Mouse (Mus musculus) MN1 (cell line): ENCODE measurements around the gene Sdk1.

ENCODE experiments used
- DNase-seq: peaks from one replicate; pipeline ENCODE4 v3.0.0-alpha.2; 2016; ENCODE audit warnings: low spot score

Sdk1 gene

DNA sequence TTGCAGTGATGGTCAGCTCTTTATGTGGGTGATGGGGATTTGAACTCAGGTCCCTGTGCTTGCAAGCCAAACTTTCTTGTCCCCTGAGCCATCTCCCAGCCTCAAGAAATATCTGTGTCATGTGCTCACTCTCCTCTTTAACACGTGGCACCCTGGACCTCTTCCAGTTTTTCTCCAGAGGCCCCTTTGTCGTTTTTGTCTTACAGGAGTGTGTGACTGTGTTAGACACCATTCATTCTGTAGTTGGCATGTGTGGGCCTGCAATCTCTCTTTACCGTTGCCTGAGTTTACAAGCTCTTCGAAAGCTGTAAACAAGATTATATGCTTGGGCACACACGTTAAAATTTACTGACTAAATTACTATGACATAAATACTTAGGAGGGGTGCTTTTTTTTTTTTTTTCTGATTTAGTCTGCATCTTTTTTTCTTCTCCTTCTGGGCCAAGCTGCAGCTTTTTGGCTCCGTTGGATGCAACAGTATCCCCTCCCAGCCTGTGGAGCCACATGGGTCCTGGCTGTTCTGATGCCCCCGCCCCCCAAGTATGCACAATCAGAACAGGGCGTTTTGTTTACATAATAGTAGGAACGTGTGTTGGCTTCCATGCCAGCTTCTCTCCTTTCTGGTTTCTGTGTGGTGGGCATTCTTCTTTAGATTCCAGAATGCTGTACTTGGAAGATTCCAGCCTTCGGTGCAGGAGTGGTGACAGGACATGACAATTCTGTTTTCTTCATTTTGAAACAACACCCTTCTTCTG is 527.6 kb downstream of the Sdk1 start:
- DNase-seq: no peak

DNA sequence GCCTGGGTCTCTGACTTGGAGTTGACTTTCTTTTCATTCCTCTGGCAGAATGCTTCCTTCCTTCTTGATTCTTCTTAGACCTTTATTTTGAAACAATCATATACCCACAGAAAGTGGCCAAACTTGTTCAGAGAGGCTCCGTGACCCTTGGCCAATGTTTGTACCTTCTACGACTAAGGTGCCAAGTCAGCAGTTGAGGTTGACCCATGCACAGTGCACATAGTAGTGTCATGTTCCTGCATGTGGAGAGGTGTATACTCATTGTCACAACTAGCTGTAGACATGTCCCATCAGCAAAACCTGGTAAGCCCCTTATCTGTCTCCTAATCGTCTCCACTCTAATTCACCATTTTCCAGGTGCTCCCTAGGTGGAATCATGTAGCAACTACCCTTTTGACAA is 530.2 kb downstream of the Sdk1 start:
- DNase-seq: no peak

DNA sequence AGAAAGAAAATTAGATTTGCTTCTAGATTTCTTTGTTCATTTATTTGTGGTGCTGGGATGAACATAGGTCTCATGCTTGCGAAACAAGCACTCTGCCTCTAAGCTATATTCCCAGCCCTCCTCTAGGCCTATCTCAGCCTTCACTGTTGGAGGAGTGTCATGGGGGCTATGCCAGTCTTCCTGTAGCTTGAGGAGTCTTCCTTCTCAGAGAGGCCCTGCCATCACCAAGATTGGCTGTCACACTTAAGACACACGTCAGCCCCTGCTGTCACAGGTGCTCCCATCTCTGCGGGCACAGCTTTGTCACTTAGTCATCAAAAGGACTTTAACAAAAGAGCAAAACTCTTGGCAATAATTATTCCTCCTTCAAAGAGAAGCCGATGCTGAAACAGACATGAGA is 536.9 kb downstream of the Sdk1 start:
- no peak for DNase-seq

DNA sequence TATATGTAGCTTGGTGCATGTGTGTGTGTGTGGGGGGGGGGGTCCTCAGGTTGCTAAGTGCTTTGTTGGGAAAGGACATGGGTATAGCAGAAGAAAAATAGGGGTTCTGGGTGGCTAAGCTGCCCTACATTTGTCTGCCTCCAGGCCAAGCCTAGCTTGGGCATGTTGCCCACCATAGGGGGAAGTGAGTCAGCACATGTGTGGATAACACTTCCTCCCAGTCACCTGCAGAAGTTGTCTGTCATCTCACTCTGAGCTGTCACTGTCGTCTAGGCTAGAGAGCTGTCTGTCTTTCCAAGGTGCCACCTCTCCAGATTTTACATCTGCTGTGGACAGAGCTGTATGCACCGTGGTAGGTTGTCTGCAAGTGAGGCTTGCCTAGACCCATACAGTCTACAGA is 539.9 kb downstream of the Sdk1 start:
- no peak for DNase-seq

DNA sequence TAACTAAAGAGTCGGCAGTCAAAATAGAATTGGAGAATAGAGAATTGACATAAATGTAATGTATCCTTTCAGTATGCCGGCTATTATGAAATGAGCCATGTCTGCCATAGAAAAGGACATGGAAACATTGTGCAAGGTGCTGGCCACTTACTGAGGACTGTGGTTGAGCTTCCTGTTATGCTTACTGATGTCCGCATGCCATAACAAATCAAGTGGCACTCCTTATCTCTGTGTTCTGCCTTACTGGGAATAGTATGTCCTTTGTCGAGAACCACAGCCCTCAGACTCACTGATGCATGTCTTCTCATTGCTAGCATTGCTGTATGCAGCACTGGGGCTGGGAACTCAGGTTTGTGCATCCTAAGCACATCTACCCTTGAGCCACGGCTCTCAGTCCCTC is 541.0 kb downstream of the Sdk1 start:
- DNase-seq: no peak

DNA sequence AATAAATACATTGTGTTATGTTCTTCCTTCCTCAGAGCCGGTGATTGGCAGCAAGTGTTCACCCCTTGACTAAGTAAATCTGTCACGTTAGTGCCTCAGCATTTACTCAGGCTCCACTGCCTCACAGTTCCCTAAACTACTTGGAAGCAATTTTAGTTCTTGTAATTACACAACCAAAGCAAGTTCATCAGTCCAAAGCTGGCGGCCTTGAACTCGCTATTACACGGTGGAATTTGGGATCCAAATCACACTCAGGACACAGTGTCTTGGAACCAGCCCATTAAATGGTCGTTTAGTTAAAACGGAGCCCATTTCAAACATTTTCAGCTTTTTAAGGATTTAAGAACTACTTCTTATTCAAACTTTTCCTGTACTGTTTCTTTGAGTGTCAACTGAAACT is 542.2 kb downstream of the Sdk1 start:
- DNase-seq: no peak

GRCm38 (mm10) chr5:141793926-141794325 is 552.6 kb downstream of the Sdk1 start:
- no peak for DNase-seq

DNA sequence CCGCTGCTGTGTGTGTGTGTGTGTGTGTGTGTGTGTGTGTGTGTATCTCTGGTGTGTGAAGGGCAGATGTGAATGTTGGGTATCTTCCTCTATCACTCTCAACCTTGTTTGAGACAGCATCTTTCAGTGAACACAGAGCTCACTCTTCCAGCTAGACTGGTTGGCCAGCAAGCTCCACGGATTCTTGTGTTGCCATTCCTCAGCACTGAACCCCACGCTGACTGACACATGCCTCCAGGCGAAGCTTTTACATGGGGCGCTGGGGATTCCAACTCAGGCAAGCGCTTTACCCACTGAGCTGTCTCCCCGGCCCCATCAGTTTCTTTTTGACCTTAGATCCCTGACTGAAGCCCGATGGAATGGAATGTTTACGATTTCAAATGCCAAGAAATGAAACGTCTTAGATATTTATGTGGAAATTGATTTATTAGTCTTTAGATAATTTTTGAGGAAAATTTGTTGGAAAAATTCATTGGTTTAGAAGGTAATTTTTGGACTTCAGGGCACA is 582.6 kb downstream of the Sdk1 start:
- no peak for DNase-seq

DNA sequence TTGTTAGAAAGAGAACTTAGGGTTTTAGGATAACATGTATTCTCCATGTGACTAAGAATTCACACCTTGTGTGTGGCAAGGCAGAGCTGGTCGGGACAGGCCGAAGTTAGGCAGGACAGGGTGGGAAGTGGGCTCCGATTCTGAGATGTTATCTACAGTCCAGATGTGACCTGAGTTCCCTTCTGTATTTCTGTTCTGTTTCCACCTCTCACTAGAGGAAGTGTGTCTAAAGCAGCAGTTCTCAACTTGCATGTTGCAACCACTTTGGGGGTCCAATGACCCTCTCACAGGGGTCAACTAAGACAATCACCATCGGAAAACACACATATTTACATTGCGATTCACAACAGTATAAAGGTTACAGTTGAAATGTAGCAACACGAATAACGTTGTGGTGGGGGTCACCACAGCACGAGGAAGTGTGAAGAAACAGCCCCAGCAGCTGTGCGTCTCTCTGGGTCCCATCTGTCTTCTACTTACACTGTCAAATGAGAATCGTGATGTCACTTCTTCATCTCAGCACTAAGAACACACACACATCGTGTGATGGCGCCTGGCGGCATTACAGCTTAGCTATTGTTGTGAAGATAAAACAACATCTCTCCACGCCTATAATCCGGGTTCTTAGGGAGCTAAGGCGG is 583.6 kb downstream of the Sdk1 start:
- no peak for DNase-seq

- no peak for DNase-seq
These were observed 594.3 kb downstream of the Sdk1 start for GRCm38 (mm10) chr5:141835566-141835965.

GRCm38 (mm10) chr5:141836892-141837455 is 595.7 kb downstream of the Sdk1 start:
- DNase-seq: no peak

DNA sequence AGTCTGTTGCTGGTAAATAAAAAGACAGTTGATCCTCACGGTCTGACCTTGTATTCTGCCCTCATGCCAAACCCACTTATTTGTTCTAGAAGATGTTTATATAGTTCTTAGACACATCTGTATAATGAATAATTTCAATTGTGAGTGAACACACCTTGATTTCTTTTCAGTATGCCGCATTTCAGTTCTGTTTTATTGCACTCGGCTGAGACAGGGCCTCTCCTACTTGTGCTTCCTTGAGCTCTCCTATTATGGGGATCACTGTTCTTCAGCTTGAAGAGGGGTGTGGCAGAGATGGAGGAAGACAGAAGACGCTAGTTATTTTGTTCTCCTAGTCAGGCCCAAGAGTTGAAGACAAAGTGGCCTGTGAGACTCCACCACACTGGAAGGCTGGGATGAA is 603.4 kb downstream of the Sdk1 start:
- no peak for DNase-seq

DNA sequence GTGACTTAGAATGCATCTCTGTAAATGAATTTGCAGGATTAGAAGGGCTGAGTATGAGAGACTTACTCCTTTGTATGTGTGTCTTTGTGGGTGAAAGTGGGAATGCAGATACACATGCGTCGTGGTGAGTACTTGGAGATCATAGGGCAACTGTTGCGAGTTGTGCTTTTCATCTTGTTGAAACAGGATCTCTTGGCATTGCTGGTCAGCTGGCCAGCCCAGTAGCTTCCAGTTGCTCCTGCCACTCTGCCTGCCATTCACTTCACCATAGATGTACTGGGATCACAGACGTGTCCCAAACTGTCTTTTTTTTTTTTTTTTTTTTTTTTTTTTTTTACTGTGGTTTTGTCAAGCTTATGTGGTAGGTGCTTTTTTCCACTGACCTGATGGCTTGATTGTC is 606.4 kb downstream of the Sdk1 start:
- no peak for DNase-seq

DNA sequence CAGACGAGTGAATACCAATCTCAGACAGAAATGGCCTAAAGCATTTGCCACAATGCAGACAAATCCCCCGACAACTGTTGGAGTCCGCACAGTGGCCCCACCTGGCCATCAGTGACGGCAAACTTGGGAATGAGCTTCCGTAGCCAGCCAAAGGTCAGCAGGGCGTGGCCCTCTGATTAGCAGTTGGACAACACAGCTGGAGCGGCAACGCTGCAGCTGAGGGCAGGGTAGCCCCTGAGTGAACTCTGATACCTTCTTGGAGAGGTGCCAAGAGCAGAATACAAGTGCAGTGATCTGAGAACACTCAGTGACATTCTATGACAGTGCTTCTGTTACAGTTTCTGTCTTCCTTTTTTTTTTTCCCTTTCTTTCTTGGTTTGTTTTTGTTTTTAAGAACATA is 610.9 kb downstream of the Sdk1 start:
- DNase-seq: no peak

DNA sequence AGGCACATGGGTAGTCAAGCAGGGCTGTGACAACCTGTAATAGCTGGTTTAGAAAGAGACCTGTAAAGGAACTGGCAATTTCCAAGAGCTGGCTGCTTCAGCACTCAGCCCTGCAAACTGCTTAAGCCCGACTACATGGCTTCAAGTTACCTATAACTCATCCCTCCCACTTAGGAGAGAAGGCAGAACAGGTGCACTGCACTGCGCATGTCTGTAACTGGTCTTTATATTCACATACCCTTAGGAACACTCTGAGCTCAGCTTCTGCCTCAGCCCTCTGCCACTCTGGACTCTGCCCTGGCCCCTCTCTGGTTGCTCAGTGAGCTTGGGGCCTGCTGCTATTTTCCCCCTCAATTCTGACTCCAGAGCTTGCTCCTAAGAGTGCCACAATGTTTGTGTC is 615.2 kb downstream of the Sdk1 start:
- DNase-seq: no peak

- DNase-seq: no peak
These were observed 616.5 kb downstream of the Sdk1 start for GRCm38 (mm10) chr5:141857781-141858180.

DNA sequence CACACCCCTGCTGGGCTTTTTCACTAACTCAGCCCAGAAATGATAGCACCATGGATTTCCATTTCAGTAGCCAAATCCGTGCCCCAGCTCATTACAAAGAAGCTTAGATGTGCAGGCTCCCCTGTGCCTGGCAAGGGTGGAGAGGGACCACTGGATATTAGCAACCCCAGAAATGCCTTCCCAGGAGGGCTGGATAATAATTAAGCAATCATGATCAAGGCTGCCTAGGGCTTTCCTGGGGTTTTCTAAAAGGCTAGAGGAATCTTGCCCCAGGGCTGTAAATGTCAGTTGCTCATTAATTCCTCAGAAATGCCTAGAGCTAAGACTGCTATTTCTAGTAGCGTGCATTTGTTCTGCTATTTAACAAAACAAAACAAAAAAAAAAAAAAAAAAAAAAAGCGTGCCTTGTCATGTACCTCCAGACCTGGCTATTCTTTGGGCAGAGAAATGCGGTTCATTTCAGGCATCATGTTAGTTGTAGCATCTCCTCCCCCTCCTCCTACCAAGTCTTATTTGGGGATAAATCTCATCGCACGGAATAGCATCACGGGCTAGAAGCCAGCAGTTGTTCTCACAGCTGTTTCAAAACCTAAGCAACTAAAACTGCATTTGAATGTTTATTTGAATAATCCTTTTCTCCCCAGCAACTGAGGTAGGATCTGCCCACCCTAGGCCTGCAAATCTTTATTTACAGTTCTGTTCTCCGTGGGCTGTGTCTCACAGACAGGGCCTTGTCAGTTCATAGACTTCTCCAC is 617.3 kb downstream of the Sdk1 start:
- DNase-seq: no peak

GRCm38 (mm10) chr5:141866042-141866441 is 624.8 kb downstream of the Sdk1 start:
- no peak for DNase-seq

GRCm38 (mm10) chr5:141873751-141874150 is 632.5 kb downstream of the Sdk1 start:
- DNase-seq: no peak

GRCm38 (mm10) chr5:141880661-141881060 is 639.4 kb downstream of the Sdk1 start:
- DNase-seq: no peak

DNA sequence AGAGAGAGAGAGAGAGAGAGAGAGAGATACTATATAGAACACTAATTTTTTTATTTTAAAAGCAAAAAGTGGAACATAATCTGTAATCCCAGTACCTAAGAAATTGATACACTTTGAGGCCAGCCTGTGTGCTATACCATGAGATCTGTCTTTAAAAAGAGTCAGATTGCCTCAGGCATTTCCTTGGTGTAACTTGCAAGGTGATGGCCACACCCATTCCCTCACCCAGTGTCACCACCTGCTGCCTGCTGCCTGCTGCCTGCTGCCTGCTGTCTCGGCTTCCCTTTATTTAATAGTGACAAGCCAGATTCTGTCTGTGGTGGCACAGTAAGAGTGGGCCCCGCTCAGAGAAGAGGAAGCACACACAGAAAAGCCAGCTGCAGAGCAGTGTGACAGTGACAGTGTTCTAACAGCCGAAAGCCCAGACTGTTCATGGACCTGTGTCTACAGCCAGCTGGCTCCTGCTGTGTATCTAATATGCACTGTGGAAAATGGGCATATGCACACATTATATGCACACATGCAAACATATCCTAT is 642.9 kb downstream of the Sdk1 start:
- no peak for DNase-seq

DNA sequence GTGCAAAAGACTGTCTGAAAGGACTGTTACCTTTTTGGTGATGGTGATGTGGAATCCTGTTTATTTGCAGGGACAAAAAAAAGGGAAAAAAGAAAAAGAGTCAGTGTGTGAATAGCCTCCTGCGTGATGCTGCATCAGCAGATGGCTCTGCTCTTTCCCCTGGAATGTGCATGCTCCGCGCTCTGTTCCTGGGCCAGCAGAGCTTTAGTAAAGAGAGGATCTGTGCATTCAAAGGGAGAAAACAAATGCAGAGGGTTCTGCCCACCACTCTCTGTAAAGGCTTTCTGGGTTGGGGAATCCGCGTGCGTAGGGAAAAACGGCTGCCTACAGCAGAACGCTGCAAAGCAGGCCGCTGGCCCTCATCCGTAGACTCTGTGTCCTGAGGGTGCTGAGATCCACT is 644.7 kb downstream of the Sdk1 start:
- DNase-seq: no peak
